Mouse (Mus musculus) embryonic fibroblast, embryonic 13.5 days (primary cell): ENCODE data around the gene Dbp. TPM values are rescaled to one million over a fixed set of nuclear protein-coding genes. Genes with fewer than 3 reads are reported as not detected.

Experiments used
- H3K27ac ChIP-seq: 2 replicates; pipeline ENCODE4 v1.5.1; 2012; ENCODE audit warnings: low read length, control low read depth, inconsistent platforms; ENCODE audit not compliant: insufficient read depth
- H3K4me1 ChIP-seq: 2 replicates; pipeline ENCODE4 v1.6.1; 2011; ENCODE audit warnings: low read length; ENCODE audit not compliant: control insufficient read depth, insufficient read depth
- H3K4me3 ChIP-seq: 2 replicates; pipeline ENCODE4 v1.5.1; 2011; ENCODE audit warnings: mild to moderate bottlenecking, control low read depth, low read length; ENCODE audit not compliant: insufficient read depth
- CTCF ChIP-seq: IDR thresholded peaks from 2 replicates; pipeline ENCODE4 v1.5.1; 2011; ENCODE audit warnings: mild to moderate bottlenecking, control low read depth, low read length, moderate library complexity, borderline replicate concordance; ENCODE audit not compliant: insufficient read depth
- POLR2A ChIP-seq: IDR thresholded peaks from 2 replicates; pipeline ENCODE4 v1.6.1; 2011; ENCODE audit warnings: low read depth, mild to moderate bottlenecking, control low read depth, low read length, moderate library complexity
- polyA plus RNA-seq: library from polyadenylated mRNA; stranded (reverse); fragments of >200 nt; gene quantifications from 2 replicates; pipeline ENCODE4 v1.2.4, GENCODE M21; 2011; ENCODE audit warnings: low read depth; ENCODE audit not compliant: missing spikeins, insufficient read length

Dbp gene
- polyA plus RNA-seq, 1 experiment, result 15.9 TPM

GRCm38 (mm10) chr7:45722348-45722713, 17.4 kb downstream of the Dbp start:
- Histone ChIP-seq H3K4me3 (no peak overlapping the region), H3K4me1 (no peaks in the 10 kb centered on the region), H3K27ac (no peak overlapping the region)
- no peak for TF ChIP-seq CTCF
- no peak for TF ChIP-seq POLR2A

- no peak overlapping the region for H3K4me3 ChIP-seq
- no peak overlapping the region for H3K27ac ChIP-seq
- TF ChIP-seq POLR2A (no peak), CTCF (no peak)
- no peaks in the 10 kb centered on the region for H3K4me1 ChIP-seq
Observed at GRCm38 (mm10) chr7:45723301-45723700, 18.4 kb downstream of the Dbp start.

- no peak overlapping the region for H3K27ac ChIP-seq
- H3K4me1 ChIP-seq, result no peaks in the 10 kb centered on the region
- TF ChIP-seq POLR2A (no peak), CTCF (no peak)
- H3K4me3 ChIP-seq, result no peak overlapping the region
Observed at GRCm38 (mm10) chr7:45723781-45724180, 18.9 kb downstream of the Dbp start.

DNA sequence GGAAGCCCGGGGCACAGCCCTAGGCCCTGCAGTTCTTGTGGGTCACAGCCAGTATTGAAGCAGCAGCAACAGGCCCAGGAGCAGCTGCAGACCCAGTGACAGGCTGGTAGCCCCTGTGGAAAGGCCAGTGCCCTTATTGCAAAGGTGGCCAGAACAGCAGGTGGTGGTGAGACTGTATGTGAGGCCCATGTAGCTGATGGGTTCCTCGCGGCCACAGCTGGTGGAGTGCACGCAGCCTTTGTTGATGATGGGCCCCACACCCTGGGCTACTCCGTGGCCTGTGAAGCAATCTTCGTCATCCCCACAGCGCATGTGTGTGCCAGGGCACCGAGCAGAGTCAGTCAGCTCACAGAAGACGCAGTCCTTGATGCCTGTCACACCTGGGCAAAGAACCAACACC, 20.3 kb downstream of the Dbp start:
- Histone ChIP-seq H3K4me3 (no peak overlapping the region), H3K27ac (no peak overlapping the region), H3K4me1 (peaks cover under 1% of the 10 kb centered on the region; the same call in 1 of the 2 replicates)
- TF ChIP-seq POLR2A (no peak), CTCF (no peak)

DNA sequence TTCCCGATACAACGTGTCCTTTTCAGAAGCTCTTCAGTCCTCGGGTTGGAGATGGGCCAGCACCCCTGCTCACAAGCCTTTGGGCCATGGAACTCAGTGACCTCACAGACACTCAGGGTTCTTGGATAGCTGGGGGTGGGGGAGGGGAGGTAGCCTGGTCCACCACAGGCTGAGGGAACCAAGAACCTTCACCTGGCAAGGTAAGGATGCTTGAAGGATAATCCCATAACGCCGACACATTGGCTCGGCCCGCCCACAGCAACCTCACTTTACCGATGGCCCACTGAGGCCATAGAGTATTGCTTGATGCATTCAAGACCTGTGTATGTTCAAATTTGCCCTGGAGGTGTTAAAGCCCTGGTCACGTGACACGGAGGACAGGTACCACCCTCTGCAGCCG, 20.8 kb downstream of the Dbp start, which contains the start of gene Spaca4:
Gene Spaca4, minus strand, starts transcription at position 101 of the 400 bp plus-strand sequence.
- H3K4me1 ChIP-seq, result peaks cover 5% of the 10 kb centered on the region
- no peak within 1 kb of the TSS for H3K27ac ChIP-seq
- H3K4me3 ChIP-seq, result no peak within 1 kb of the TSS
- TF ChIP-seq POLR2A (no peak), CTCF (no peak)

DNA sequence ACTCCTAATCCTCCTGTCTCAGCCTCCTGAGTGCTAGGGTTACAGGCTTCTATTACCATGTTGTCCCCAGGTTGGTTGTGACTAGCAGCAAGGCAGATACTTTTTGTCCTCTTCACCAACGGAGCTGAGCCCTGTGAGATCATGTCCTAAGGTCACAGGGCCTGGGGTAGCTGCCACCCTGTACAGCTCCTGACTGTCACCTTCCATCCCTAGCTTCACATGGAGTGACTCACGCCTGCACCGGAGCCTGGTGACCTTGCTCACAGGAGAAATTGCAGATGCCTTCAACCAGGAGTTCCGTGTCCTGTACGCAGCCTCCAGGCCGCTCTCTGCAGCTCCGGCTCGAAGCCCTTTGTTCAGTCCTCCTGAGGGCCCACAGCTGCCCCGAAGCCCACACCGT, 21.5 kb downstream of the Dbp start:
- TF ChIP-seq POLR2A, result no peak
- no peak for TF ChIP-seq CTCF
- H3K4me1 ChIP-seq, result peaks cover 5% of the 10 kb centered on the region
- H3K27ac ChIP-seq, result no peak overlapping the region
- H3K4me3 ChIP-seq, result no peak overlapping the region

DNA sequence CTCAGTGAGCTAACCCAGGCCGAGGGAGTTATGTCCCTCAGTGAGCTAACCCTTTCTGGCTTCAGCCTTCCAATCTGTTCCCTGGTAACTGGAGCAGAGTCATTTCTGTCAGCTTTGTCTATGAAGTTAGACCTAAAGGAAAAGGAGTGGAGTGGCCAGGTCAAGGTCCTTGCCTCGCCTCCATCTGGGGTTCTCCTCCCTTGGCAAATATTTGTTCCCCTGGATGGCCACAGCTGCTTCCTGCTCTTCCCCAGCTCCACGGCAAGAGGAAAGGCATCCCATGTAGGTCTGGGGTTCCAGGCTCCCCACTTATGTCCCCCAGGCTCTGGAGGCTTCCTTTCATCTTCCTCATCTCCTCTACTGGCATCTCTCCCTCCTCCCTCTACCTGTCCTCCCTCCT, 22.7 kb downstream of the Dbp start:
- H3K4me3 ChIP-seq, result no peak overlapping the region
- peaks cover 5% of the 10 kb centered on the region for H3K4me1 ChIP-seq
- no peak overlapping the region for H3K27ac ChIP-seq
- TF ChIP-seq CTCF, result no peak
- no peak for TF ChIP-seq POLR2A

- Histone ChIP-seq H3K4me3 (no peak overlapping the region), H3K27ac (peak overlapping the region; percentile 20), H3K4me1 (peaks cover 5% of the 10 kb centered on the region)
- TF ChIP-seq POLR2A, result no peak
- TF ChIP-seq CTCF, result no peak
Observed at GRCm38 (mm10) chr7:45730727-45731431, 26.0 kb downstream of the Dbp start.

DNA sequence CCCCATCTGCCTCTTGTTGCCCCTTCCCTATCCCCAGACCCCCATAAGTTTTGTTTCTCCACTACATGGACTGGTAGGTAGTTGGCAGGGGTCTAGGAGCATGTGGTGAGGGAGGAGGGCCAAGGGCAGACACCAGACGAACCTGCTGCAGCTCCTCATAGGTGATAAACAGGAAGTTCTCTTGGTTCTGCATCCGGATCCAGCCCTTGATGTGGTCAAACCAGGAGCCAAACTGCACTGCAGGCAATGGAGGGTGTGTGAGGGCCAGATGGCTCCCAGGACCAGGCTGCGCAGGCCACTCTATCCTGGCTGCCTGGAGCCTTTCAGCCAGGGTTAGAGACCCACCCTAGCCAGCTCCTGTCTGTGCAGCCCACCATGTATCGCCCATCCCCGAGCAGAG, 28.6 kb downstream of the Dbp start:
- Histone ChIP-seq H3K4me1 (peaks cover 5% of the 10 kb centered on the region), H3K4me3 (no peak overlapping the region), H3K27ac (no peak overlapping the region)
- TF ChIP-seq POLR2A (no peak), CTCF (no peak)

- H3K4me3 ChIP-seq, result no peak overlapping the region
- TF ChIP-seq POLR2A (no peak), CTCF (peak; percentile 30; the same call in 1 of the 2 replicates)
- H3K27ac ChIP-seq, result no peak overlapping the region
- H3K4me1 ChIP-seq, result no peaks in the 10 kb centered on the region
Observed at GRCm38 (mm10) chr7:45739162-45739763, 34.4 kb downstream of the Dbp start.
